Mouse (Mus musculus) brain, embryonic 14.5 days (tissue): ENCODE measurements around the gene Pnkp.

Experiments used
- CTCF ChIP-seq: fragments of 200-500 bp; IDR thresholded peaks from 2 replicates; pipeline ENCODE4 v1.5.1; 2012; ENCODE audit warnings: inconsistent platforms, mild to moderate bottlenecking, moderate library complexity, borderline replicate concordance; ENCODE audit not compliant: insufficient read depth, insufficient read length; ENCODE audit errors: extremely low read depth
- POLR2A ChIP-seq: fragments of 200-500 bp; IDR thresholded peaks from 2 replicates; pipeline ENCODE4 v1.6.1; 2012; ENCODE audit warnings: mild to moderate bottlenecking, inconsistent platforms, borderline replicate concordance; ENCODE audit not compliant: poor library complexity, insufficient read depth, insufficient read length, severe bottlenecking; ENCODE audit errors: extremely low read depth

DNA sequence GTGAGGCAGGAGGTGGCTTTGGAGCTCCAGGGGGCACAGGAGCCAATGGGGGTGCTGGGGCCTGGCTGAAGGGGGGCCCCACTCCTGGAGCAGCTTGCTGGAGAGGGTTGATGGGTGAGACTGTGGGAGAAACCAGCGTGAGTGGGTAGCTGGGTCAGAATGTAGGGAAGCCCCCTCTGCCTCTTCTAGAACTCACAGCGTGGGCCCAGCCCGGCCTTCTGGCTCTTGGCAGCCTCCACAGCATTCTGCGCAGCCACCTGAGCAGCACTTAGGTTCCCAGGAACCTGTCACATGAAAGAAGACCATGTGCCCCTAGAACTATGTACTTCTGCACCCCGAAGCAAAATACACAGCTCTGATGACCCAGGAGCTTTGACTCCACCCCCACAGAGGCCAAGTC is 27.7 kb downstream of the Pnkp start:
- no peak for TF ChIP-seq CTCF
- no peak for TF ChIP-seq POLR2A
